Mouse (Mus musculus): ENCODE measurements at regions not wholly inside any gene's neighbourhood (a gene's known extent, or its start where the extent isn't known, plus 50 kb on each side); places are given as distances from the start of the nearest gene placed in this dataset.

DNA sequence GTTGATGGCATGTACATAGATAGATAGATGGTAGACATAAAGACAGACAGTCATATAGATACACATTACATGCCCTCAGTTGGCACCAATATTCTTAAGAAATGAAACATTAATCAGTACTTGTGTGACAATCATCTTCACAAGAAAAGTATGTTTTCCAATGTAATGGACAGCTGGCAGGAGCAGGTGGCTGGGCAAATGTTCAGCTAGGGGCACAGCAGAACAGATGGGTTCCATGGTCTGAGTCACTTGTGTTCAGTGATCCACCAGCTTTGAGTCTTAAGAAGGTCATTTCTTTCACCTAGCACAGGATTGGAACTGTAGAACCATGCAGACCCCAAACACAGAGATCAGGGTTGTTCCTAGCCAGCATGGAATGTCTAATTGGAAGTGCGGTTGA is 2631.2 kb upstream of the 5930422O12Rik start:
- DNase-seq, result no peak

DNA sequence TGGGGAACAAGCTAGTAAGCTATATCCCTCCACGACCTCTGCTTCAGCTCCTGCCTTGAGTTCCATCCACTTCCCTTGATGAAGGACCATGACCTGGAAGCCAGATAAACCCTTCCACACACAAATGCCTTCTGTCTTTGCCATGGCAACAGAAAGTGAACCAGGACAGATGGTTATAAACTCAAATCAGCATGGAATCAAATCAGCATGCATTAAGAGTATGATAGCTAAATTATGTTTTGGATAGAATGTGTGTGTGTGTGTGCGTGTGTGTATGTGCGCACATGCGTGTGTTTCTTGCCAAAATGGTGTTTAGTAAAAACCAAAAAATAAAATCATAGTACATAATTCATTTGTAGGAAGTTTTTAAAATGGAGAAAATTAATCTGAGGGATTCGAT is 2611.5 kb upstream of the 5930422O12Rik start:
- DNase-seq, result no peak

DNA sequence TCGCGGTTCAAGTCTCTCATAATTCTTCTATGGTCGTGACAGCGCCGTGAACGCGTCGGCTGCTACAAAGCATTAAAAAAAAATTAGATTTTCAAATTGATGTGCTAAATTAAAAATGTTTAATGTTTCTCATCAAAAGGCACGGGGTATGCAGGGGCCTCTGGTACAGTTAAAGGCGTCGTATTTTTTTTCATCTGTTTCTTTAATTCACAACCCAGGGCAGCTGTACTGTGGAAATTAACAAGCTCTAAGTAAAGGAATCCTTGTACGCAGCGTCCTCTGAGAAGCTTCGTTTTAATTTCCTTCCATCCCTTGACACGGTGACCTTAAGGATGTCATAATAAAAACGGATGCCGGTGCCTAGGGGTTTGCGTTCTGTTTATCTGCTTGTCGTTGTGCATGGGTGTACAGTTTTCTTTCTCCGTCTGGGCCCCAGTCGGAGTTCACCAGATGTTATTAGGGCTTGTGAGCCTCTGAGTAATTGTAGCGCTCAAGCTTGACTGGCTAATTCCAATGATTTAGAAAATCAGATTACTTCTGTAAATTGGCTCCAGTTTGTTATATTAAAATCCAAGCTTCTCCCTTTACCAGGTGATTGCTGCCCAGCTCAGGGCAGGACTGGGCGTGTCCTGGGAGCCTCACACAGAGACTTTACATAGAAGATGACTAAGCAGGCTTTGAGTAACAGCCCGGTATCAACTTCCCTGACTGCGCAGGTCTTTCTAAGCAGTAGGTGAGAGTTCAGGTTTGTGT is 2605.5 kb upstream of the 5930422O12Rik start:
- peak in 1 of 2 experiments; percentile 11 for DNase-seq

- no peak for DNase-seq
Observed at GRCm38 (mm10) chr8:30823588-30823938, 2604.9 kb upstream of the 5930422O12Rik start.

DNA sequence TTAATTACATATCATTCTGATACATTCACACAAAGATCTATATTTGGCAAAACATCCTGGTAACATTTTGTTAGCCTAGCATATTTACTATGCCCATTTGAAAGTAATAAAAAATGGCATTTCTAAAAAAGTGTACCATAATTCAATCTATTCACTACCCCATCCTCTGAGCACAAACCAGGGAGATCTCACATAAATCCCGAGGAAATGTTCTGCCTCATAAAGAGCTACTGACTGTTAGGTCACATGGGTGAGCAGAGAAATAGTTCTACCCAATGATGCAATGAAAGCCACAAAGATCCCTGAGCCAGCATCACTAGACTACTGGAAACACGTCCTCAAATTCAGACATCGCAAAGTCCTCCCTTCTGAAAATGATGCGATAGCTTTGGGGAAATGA is 2602.5 kb upstream of the 5930422O12Rik start:
- no peak for DNase-seq

- no peak for DNase-seq
Observed at GRCm38 (mm10) chr8:30838056-30838455, 2590.5 kb upstream of the 5930422O12Rik start.

- peak; percentile 87 to 91 for DNase-seq
Observed at GRCm38 (mm10) chr8:30840064-30840463, 2588.4 kb upstream of the 5930422O12Rik start.

GRCm38 (mm10) chr8:30863017-30863416 is 2565.5 kb upstream of the 5930422O12Rik start:
- no peak for DNase-seq

- DNase-seq, result no peak
Observed at GRCm38 (mm10) chr8:30906044-30906695, 2522.3 kb upstream of the 5930422O12Rik start.

- peak; percentile 10 to 20 for DNase-seq
Observed at GRCm38 (mm10) chr8:30913664-30914063, 2514.8 kb upstream of the 5930422O12Rik start.

- peak in 1 of 2 experiments; percentile 4 for DNase-seq
Observed at GRCm38 (mm10) chr8:30915127-30915526, 2513.4 kb upstream of the 5930422O12Rik start.

DNA sequence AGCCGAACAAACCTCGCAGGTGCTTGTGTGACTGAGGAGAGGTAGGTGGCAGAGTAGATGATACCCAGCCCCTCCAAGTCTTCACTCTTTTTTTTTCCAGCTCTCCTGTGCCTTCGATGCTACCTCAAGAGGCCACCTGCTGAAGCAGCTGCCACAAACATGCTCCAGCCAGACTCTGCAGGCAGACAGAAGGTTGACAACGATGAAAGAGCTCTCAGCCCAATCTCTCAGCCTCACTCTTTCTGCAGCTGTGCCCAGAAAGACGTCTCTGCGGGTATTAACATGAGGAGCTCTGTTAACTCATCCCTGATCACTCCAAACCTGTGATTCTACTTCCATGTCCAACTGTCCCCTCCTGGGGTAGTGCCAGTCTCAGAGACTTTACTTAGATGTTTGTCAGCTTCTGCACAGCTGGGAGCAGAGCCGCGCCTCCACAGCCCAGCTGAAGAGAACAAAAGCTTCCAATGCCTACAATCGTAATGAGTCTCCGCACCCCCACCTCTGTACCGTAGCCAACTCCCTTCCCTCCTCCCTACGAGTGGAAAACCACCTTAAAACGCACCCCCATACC is 2512.8 kb upstream of the 5930422O12Rik start:
- peak; percentile 45 to 57 for DNase-seq

GRCm38 (mm10) chr8:30916184-30916751 is 2512.2 kb upstream of the 5930422O12Rik start:
- DNase-seq, result peak; percentile 31 to 34

DNA sequence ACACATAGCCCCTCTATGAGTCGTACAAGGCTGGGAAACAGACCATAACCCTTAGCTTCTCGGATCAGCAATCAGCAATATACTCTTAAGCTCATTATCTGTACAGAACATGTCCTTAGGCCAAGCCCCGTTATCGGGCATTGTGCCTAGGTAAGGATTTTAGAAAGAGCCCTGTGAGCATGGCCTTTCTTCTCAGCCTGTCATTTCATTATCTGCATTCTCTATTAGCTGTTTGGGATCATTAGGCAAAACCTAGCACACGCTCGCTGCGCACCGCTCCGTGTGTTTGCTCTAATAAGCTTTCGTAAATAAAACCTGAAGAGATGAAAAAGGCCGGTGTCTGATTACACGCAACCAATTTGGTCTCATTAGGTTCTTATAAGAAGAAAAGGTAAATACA is 2507.1 kb upstream of the 5930422O12Rik start:
- DNase-seq, result no peak

DNA sequence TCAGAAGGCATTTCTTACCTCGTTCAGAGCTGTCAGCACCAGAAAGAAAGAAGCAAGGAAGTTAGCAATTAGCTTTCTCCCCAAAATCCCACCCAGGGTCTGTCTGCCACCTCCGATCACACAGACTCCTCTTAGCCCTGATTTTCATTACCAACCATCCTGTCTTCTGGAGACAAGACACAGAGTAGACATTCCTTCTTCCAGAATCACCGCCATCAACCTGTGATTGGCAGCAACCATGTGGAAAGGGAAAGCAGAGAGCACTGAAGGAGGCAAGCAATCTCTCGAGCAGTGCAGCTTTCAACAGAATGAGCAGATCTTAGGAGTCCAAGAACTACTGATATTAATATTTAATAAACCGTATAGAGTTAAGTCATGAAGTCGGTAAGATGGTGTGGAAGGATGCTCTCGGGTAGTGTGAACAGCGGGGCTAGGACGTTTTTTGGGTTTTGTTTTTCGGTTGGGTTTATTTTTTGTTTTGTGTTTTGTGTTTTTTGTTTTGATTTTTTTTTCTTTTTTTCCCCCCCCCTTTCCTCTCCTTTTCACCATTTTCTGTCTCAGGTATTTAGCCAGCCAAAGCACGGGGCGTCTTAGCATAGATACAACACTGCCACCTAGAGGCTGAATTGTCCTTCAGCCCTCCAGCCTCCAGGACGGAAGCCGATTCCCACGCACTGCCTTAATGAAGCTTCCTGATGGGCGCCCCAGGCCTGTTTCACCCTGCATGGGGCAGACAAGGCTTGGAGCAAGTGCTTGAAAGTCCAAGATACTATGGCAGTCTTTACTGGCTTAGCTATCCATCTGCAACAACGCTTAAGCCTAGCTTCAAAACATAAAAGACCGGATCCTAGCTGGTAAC is 2505.0 kb upstream of the 5930422O12Rik start:
- DNase-seq, result peak; percentile 74 to 79

GRCm38 (mm10) chr8:30924160-30924534 is 2504.4 kb upstream of the 5930422O12Rik start:
- no peak for DNase-seq

GRCm38 (mm10) chr8:30924656-30925055 is 2503.9 kb upstream of the 5930422O12Rik start:
- DNase-seq, result no peak

DNA sequence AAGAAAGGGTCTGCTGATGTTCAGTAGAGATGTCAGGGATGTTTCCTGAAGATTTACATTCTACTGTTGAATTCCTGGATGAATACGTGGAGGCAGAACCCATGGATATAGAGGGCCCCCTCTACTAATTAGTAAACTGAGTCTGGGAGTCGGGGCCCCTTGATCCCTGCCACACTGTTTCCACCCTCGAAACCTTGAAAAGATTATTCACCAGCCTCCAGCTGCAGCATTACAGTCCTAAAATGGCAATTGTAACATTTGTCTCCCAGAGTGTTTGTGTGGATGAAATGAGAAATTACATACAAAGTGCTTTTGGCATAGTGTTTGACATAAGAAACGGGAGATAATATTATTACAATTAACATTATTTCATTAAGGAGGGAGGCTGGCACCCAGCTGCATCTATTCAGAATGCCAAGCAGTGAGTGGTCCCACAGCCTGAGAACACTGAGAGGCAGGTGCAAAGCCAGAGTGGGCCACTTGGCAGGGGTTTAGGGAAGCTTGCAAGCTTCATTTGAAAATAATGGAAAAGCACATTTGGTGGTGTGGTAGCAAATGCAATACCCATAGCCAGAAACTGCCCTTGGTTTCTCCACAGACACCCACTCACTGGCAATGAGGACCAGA is 2490.9 kb upstream of the 5930422O12Rik start:
- no peak for DNase-seq

DNA sequence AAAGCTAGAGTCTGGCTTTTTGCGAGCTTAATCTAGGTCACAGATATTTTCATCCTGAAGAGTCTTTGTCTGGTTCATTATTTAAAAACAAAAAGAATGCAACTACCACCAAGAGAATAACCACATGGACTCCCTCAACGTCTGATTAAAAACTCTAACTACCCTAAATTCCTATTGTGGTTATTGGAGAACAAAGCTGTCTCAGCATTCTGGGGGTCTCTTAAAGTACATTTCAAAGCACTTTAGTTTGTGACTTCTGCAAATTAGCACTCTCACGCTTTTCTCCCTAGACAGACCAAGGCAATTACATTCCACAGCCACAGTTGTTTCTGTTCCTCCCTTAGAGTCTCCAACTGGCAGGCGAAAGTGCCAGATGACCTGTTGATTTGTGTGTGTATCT is 2487.6 kb upstream of the 5930422O12Rik start:
- DNase-seq, result peak; percentile 21 to 27

DNA sequence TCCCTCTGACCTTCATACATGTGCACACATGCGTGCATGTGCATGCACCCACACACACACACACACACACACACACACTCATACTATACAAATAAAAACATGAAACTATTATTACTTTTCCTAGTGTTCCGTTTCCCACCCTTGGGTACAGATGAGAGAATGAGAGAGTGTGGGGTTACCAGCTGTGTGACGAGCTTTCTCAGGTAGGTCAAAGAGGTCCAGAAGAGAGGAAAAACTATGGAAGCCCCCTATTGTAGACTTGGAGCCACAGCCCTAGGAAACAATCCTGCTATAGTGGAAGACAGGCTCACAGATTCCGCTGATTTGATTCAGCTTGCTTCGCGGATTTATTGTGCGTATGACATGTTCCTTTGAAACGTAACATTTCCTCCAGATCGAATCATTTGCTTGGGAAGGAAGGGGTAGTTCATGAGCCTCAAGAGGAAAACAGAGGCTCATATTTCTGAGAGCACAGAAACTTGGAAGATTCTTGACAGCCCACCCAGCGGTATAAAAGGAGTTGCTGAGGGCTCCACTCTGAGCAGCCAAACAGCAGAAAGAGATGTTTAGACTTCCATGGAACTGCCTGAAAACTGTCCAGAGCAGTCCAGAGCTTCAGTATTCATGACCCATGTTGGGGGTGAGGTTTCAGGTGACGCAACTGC is 2486.9 kb upstream of the 5930422O12Rik start:
- peak; percentile 10 to 27 for DNase-seq

Measured in kidney, postnatal 4 days (tissue).